Mouse (Mus musculus) kidney, postnatal 4 days (tissue): ENCODE results near the gene Fam118a.

ENCODE experiments used
- DNase-seq, 2 experiments: peaks; one replicate each; pipeline ENCODE4 v3.0.0; 2021; ENCODE audit warnings: mixed read lengths in 2 of 2

Fam118a gene

DNA sequence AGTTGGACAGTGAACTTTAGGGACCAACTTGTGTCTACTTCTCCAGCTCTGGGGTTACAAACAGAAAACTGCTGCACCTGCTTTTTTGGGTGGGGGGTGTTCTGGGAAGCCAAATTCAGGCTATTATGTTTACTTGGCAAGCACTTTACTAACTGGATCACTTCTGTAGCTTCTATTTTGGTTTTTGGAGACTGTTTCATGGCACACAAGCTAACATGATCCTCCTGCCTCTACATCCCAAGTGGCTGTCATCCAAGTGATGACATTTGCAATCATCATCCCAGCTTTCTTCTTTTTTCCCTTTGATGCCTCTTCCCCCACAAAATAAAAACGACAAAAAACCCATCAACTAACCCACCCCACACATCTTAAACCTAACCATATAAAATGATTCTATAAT is 56.9 kb downstream of the Fam118a start:
- DNase-seq = no peak
